29 mouse cellular contexts compared by ENCODE assay signal in genomic region chr4:66096104-66096503, GRCm38 (mm10).
"Had no signal": no experiment of that assay in that cellular context is flagged by ENCODE, and none has a peak within 500 bp of the region (broad histone marks: within the 10 kb centered on the region; RNA-seq: fewer than 3 reads in every experiment).

No protein-coding gene starts in this region.

- H3K9me3 ChIP-seq: heart, embryonic 10.5 days; heart, embryonic 12.5 days; hindbrain, embryonic 10.5 days; hindbrain, embryonic 12.5 days; intestine, embryonic 15.5 days; kidney, embryonic 15.5 days; limb, embryonic 10.5 days; limb, embryonic 12.5 days; liver, embryonic 13.5 days; liver, embryonic 15.5 days had no signal

- H3K4me3 ChIP-seq: gastrocnemius, adult 2 months; heart, embryonic 10.5 days; heart, embryonic 12.5 days; hindbrain, embryonic 10.5 days; hindbrain, embryonic 12.5 days; intestine, embryonic 15.5 days; kidney, embryonic 15.5 days; limb, embryonic 10.5 days; limb, embryonic 12.5 days; liver, embryonic 13.5 days; liver, embryonic 15.5 days had no signal

- DNase-seq: gastrocnemius, adult 2 months; gastrocnemius, postnatal 10 days; gastrocnemius, postnatal 25 days; heart, adult 18-20 months; heart, postnatal 10 days; heart, postnatal 4 days; kidney, adult 11 months; kidney, adult 2 months; kidney, adult 9 months; kidney, postnatal 14 days; kidney, postnatal 36 days; layer of hippocampus, adult 9-11 months; layer of hippocampus, postnatal 36 days; liver; liver, embryonic 13.5 days had no signal

- H3K27ac ChIP-seq: gastrocnemius, adult 2 months; heart, embryonic 10.5 days; hindbrain, embryonic 10.5 days; hindbrain, embryonic 12.5 days; hindbrain, embryonic 14.5 days; intestine, embryonic 15.5 days; kidney, embryonic 15.5 days; kidney, postnatal 0 days; limb, embryonic 10.5 days; limb, embryonic 12.5 days; liver, embryonic 13.5 days; liver, embryonic 15.5 days had no signal

- H3K36me3 ChIP-seq: heart, embryonic 10.5 days; heart, embryonic 12.5 days; hindbrain, embryonic 10.5 days; hindbrain, embryonic 12.5 days; intestine, embryonic 15.5 days; kidney, embryonic 15.5 days; limb, embryonic 10.5 days; limb, embryonic 12.5 days; liver, embryonic 13.5 days; liver, embryonic 15.5 days had no signal

- H3K4me2 ChIP-seq: heart, embryonic 12.5 days; hindbrain, embryonic 12.5 days; hindbrain, embryonic 14.5 days; intestine, embryonic 15.5 days; kidney, embryonic 15.5 days; limb, embryonic 12.5 days; liver, embryonic 11.5 days; liver, embryonic 13.5 days; liver, embryonic 15.5 days had no signal

- H3K27me3 ChIP-seq: heart, embryonic 12.5 days; hindbrain, embryonic 12.5 days; intestine, embryonic 15.5 days; kidney, embryonic 15.5 days; limb, embryonic 12.5 days; liver, embryonic 13.5 days; liver, embryonic 15.5 days had no signal

- ATAC-seq: hindbrain, embryonic 16.5 days; inflammation-experienced regulatory T-cells, adult 6 months; intestine, embryonic 15.5 days had no signal

- H3K9ac ChIP-seq: heart, embryonic 12.5 days; hindbrain, embryonic 12.5 days; hindbrain, embryonic 14.5 days; intestine, embryonic 15.5 days; kidney, embryonic 15.5 days; limb, embryonic 12.5 days; liver, embryonic 13.5 days; liver, embryonic 15.5 days had no signal

- H3K4me1 ChIP-seq: heart, embryonic 10.5 days; hindbrain, embryonic 10.5 days; hindbrain, embryonic 12.5 days; intestine, embryonic 15.5 days; kidney, embryonic 15.5 days; limb, embryonic 10.5 days; limb, embryonic 12.5 days; liver, embryonic 13.5 days; liver, embryonic 15.5 days had no signal
